Mouse (Mus musculus) liver, embryonic 14.5 days (tissue): ENCODE measurements around the gene Gm17655. TPM values are rescaled to one million over a fixed set of nuclear protein-coding genes. Genes with fewer than 3 reads are reported as not detected.

ENCODE experiments used
- ATAC-seq: fragments of 200-750 bp; cut with Nextera tagmentation; 2 replicates; pipeline ENCODE4 v1.8.0; 2017; ENCODE audit warnings: moderate number of reproducible peaks, mild to moderate bottlenecking, moderate library complexity; ENCODE audit not compliant: insufficient read depth
- DNase-seq, 3 experiments: peaks; one replicate each; pipeline ENCODE4 v3.0.0-alpha.2; 2012 to 2013; ENCODE audit warnings: low read depth in 3 of 3, low spot score in 3 of 3
- H3K27ac ChIP-seq: fragments of 300-500 bp; sonication (generic); 2 replicates; pipeline ENCODE4 v1.5.1; 2014; ENCODE audit warnings: moderate library complexity, mild to moderate bottlenecking, control low read depth, inconsistent platforms
- H3K27me3 ChIP-seq: fragments of 300-500 bp; sonication (generic); 2 replicates; pipeline ENCODE4 v1.6.1; 2014; ENCODE audit warnings: mild to moderate bottlenecking, low read length, moderate library complexity; ENCODE audit not compliant: control insufficient read depth, insufficient read depth
- H3K36me3 ChIP-seq: fragments of 300-500 bp; sonication (generic); replicated peaks from 2 replicates; pipeline ENCODE4 v1.6.1; 2014; ENCODE audit warnings: low read depth; ENCODE audit not compliant: control insufficient read depth, insufficient read depth
- H3K4me1 ChIP-seq, 2 experiments: fragments of 200-500 bp in 1 of 2; fragments of 300-500 bp in 1 of 2; sonication (generic) in 1 of 2; replicated peaks; 2 replicates each; pipeline ENCODE4 v1.6.1; 2012 to 2014; ENCODE audit warnings: antibody characterized with exemption in 1 of 2, inconsistent platforms in 1 of 2, low read length in 1 of 2; ENCODE audit not compliant: control insufficient read depth in 2 of 2, insufficient read depth in 2 of 2
- H3K4me2 ChIP-seq: fragments of 300-500 bp; sonication (generic); 2 replicates; pipeline ENCODE4 v1.6.1; 2014; ENCODE audit warnings: low read depth, mild to moderate bottlenecking, control low read depth, moderate library complexity
- H3K4me3 ChIP-seq, 2 experiments: fragments of 200-500 bp in 1 of 2; fragments of 300-500 bp in 1 of 2; sonication (generic) in 1 of 2; 2 replicates each; pipeline ENCODE4 v1.5.1; 2012 to 2014; ENCODE audit warnings: low read depth in 2 of 2, low read length in 2 of 2, mild to moderate bottlenecking in 2 of 2, control low read depth in 1 of 2, inconsistent platforms in 1 of 2, moderate library complexity in 1 of 2; ENCODE audit not compliant: insufficient read depth in 1 of 2
- H3K9ac ChIP-seq: fragments of 300-500 bp; sonication (generic); replicated peaks from 2 replicates; pipeline ENCODE4 v1.6.1; 2014; ENCODE audit warnings: mild to moderate bottlenecking, control low read depth, moderate library complexity
- H3K9me3 ChIP-seq: fragments of 300-500 bp; sonication (generic); 2 replicates; pipeline ENCODE4 v1.6.1; 2016; ENCODE audit warnings: low read length, mixed read lengths; ENCODE audit not compliant: control insufficient read depth
- CTCF ChIP-seq: IDR thresholded peaks from 2 replicates; pipeline ENCODE4 v1.5.1; 2016; ENCODE audit warnings: antibody characterized with exemption, low read depth, control low read depth
- EP300 ChIP-seq: IDR thresholded peaks from 2 replicates; pipeline ENCODE4 v1.6.1; 2016; ENCODE audit warnings: antibody characterized with exemption, low read depth
- WGBS: fragments of 180-500 bp; shearing (Covaris S2); extraction: QIAGEN DNeasy Blood & Tissue Kit; methylation state at CpG from one replicate; pipeline ENCODE4 v1.1.7; 2014; ENCODE audit not compliant: insufficient replicate concordance; 5-methylcytosine and 5-hydroxymethylcytosine counted together
- polyA plus RNA-seq, 2 experiments: library from polyadenylated mRNA; depleted of rRNA in 1 of 2; stranded (reverse) in 1 of 2; unstranded in 1 of 2; fragments of >200 nt; fragmentation: Nextera tagmentation in 1 of 2; extraction: Ambion mirVana in 1 of 2; gene quantifications; 2 replicates each; pipeline versions ENCODE4 v1.2.1 to v1.2.3; 2012 to 2014

Gene Gm17655
- polyA plus RNA-seq, 2 experiments, result 0.59 to 2.3 TPM

- WGBS, result 77% methylated on average over 13 of the region's 13 CpGs
- peaks cover 4% of the 10 kb centered on the region; the same call in 1 of the 2 replicates for H3K27me3 ChIP-seq
- ATAC-seq (no peak), DNase-seq (no peak)
- peaks cover 13% of the 10 kb centered on the region for H3K36me3 ChIP-seq
- H3K9ac ChIP-seq, result no peak overlapping the region
- peaks cover 4 to 5% of the 10 kb centered on the region in 2 experiments; a peak in 1 of 4 replicates for H3K4me1 ChIP-seq
- no peak for TF ChIP-seq CTCF
- TF ChIP-seq EP300, result no peak
- no peak overlapping the region for H3K27ac ChIP-seq
- no peaks in the 10 kb centered on the region for H3K9me3 ChIP-seq
- no peak overlapping the region for H3K4me3 ChIP-seq
- no peak overlapping the region for H3K4me2 ChIP-seq
These were observed 30.1 kb upstream of the Gm17655 start for GRCm38 (mm10) chr5:110102429-110102828.

- no peak for DNase-seq
- no peak overlapping the region for H3K9ac ChIP-seq
- peaks cover 13% of the 10 kb centered on the region for H3K36me3 ChIP-seq
- TF ChIP-seq CTCF, result no peak
- TF ChIP-seq EP300, result no peak
- H3K27ac ChIP-seq, result no peak overlapping the region
- no peak overlapping the region for H3K4me3 ChIP-seq
- peaks cover 4% of the 10 kb centered on the region; the same call in 1 of the 2 replicates for H3K27me3 ChIP-seq
- peak; percentile 9; the same call in 1 of the 2 replicates for ATAC-seq
- H3K9me3 ChIP-seq, result no peaks in the 10 kb centered on the region
- 13% methylated on average over 34 of the region's 34 CpGs for WGBS
- peaks cover 4 to 5% of the 10 kb centered on the region in 2 experiments; a peak in 1 of 4 replicates for H3K4me1 ChIP-seq
- peak overlapping the region; percentile 48 for H3K4me2 ChIP-seq
These were observed 29.5 kb upstream of the Gm17655 start for GRCm38 (mm10) chr5:110101716-110102347.

GRCm38 (mm10) chr5:110100921-110101631, 28.8 kb upstream of the Gm17655 start:
- 0 out of 4 replicates have a peak, but pooled peaks cover 0 to 4% of the 10 kb centered on the region in 2 experiments for H3K4me1 ChIP-seq
- H3K27me3 ChIP-seq, result peaks cover 4% of the 10 kb centered on the region; the same call in 1 of the 2 replicates
- no peak overlapping the region for H3K27ac ChIP-seq
- under 1% methylated on average over 37 of the region's 37 CpGs for WGBS
- ATAC-seq (peak; percentile 9; the same call in 1 of the 2 replicates), DNase-seq (no peak)
- no peaks in the 10 kb centered on the region for H3K9me3 ChIP-seq
- peak overlapping the region; percentile 48 for H3K4me2 ChIP-seq
- H3K4me3 ChIP-seq, result peak overlapping the region in 1 of 2 experiments; percentile 27; a peak in 2 of 4 replicates
- H3K36me3 ChIP-seq, result peaks cover 12% of the 10 kb centered on the region
- H3K9ac ChIP-seq, result no peak overlapping the region
- TF ChIP-seq CTCF (no peak), EP300 (no peak)

GRCm38 (mm10) chr5:110099656-110100580, 27.6 kb upstream of the Gm17655 start, which contains the start of gene Plcxd1:
Gene Plcxd1 (plus strand): TSS chr5:110099969.
- Histone ChIP-seq H3K27ac (no peak within 1 kb of the TSS), H3K4me1 (peaks cover 4 to 5% of the 10 kb centered on the region in 2 experiments; a peak in 2 of 4 replicates), H3K9me3 (no peaks in the 10 kb centered on the region), H3K9ac (no peak within 1 kb of the TSS), H3K27me3 (peaks cover 4% of the 10 kb centered on the region; the same call in 1 of the 2 replicates), H3K36me3 (peaks cover 7% of the 10 kb centered on the region), H3K4me3 (peak within 1 kb of the TSS in 1 of 2 experiments; percentile 27; a peak in 1 of 4 replicates), H3K4me2 (peak within 1 kb of the TSS; percentile 48)
- TF ChIP-seq CTCF (no peak), EP300 (no peak)
- peak; percentile 8; the same call in 1 of the 2 replicates for ATAC-seq
- 17% methylated on average over 25 of the region's 25 CpGs for WGBS
- DNase-seq, result no peak
